Mouse (Mus musculus) embryo, embryonic 9.5 days (tissue): ENCODE data around the gene Arl2bp.

ENCODE experiments used
- DNase-seq: peaks from one replicate; pipeline ENCODE4 v3.0.0-alpha.2; 2017; ENCODE audit errors: extremely low spot score

Arl2bp gene

GRCm38 (mm10) chr8:94695341-94695993 is 29.1 kb downstream of the Arl2bp start:
- DNase-seq = peak; percentile 33

GRCm38 (mm10) chr8:94695994-94696384 is 29.6 kb downstream of the Arl2bp start, which contains the start of gene Pllp:
TSS of gene Pllp (minus strand) at chr8:94696278.
- DNase-seq = peak; percentile 61

- no peak for DNase-seq
These were observed 30.2 kb downstream of the Arl2bp start for GRCm38 (mm10) chr8:94696566-94696965.

- no peak for DNase-seq
These were observed 31.6 kb downstream of the Arl2bp start for GRCm38 (mm10) chr8:94697956-94698355.

GRCm38 (mm10) chr8:94699366-94699765 is 33.0 kb downstream of the Arl2bp start:
- no peak for DNase-seq

DNA sequence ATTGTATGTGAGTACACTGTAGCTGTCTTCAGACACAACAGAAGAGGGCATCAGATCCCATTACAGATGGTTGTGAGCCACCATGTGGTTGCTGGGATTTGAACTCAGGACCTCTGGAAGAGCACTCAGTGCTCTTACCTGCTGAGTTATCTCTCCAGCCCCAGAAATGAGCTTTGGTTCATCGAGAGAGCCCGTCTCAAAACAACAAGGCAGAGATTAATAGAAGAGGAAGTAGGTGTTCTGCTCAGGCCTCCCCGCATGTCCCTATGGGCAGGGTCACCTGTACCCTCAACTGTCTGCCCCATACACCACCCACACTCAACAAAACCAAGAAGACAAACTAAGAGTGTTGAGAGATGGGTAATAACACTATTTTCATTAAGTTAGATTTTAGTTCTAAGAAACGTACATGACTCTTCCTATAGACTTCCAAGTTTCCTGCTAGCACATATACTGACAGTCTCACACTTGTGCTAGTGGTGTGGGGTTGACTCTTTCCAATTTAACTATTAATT is 34.1 kb downstream of the Arl2bp start:
- no peak for DNase-seq

- DNase-seq = no peak
These were observed 35.8 kb downstream of the Arl2bp start for GRCm38 (mm10) chr8:94702156-94702555.

- peak; percentile 92 for DNase-seq
These were observed 36.7 kb downstream of the Arl2bp start for GRCm38 (mm10) chr8:94702844-94703813.

- peak; percentile 100 for DNase-seq
These were observed 37.7 kb downstream of the Arl2bp start for GRCm38 (mm10) chr8:94703972-94704668.

GRCm38 (mm10) chr8:94704669-94704984 is 38.2 kb downstream of the Arl2bp start:
- no peak for DNase-seq

- no peak for DNase-seq
These were observed 39.3 kb downstream of the Arl2bp start for GRCm38 (mm10) chr8:94705581-94706245.

DNA sequence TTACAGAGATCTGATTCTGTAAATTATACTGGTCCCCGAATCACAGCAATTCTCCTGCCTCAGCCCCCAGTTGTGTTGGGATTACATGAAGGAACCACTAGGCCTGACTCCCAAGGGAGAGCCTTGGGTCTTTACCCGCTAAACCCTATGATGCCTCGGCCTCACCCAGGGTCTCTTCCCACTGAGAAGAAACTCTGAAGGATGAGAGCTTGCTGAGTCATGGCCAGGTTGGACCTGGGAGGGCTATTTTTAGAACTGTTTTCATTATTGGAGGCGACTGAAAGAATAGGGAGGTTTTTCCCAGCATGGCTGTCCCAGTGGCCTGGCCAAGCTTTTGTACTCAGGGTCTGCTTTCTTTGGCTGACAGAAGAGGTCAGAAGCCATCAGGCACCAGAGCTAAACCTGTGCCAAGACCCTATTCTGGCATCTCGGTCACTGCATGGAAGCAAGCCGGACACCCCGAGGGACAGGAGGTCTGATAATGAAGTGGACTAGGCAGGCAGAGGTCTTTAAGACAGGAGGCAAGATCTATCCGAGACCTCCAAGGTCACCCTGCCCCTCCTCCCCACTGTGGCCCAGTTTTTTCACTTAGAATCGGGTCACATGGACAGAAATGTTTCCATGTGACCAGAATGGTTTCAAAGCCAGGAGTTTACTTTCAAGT is 40.5 kb downstream of the Arl2bp start:
- no peak for DNase-seq

DNA sequence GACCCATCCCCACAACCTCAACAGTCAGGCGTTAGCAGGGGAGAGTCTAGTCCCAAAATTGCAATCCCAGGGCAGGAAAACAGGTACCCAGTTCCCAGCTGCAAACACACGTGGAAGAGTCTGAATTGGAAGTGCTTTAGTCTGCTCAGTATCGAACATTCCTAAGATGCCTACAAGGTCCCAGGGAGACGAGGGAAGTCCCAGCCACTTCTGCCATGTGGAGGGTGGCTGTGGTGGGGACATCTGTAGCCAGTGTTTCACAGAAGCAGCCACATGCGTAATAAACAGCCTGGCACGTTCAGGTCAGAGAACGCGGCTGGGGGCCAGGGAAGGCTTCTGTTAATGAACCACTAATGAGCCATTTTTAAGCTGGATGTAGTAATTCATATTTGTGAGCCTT is 43.9 kb downstream of the Arl2bp start:
- DNase-seq = no peak

DNA sequence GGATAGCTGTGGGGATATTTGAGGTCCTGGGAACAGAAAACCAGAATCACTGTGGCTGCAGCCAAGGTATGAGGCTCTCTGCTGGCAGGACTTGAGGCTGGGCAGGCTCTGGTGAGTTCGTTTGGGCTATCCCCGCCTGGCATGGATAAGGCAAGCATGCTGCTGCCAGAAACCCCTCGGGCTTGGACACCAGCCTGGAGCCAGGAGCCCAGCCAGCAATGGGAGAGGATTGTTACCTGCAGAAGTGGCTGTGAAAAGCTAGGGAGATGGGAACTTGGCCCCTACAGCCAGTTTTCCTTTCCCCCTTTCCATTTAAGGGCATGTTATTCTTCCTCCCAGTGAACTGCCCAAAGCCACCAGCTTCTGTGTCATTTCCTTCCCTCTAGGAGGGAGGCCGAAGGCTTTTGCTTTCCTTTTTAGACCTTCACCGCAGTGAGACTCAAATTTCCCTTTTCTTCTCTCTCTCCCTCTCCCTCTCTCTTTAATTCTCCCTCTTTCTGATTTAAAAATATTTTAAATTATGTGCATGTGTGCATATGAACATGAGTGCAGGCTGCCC is 44.8 kb downstream of the Arl2bp start:
- DNase-seq = no peak

DNA sequence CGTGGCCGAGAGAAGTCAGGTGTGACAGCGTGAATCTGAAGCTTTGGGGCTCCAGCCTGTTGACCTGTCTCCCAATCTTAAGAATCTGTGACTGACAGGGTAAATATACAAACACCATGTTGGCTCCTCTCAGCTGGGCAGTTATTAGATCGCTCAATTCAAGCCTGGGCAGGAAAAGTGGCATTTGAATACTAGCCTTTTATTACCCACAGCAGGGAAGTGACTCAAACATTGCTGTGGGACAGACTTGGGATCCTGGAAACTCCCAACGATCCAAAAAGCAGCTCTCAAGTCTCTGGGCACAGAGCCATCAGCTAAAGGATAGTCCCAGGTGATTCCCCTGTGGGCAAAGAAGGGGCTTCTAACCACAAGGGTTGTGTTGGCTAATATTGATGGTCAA is 48.2 kb downstream of the Arl2bp start:
- no peak for DNase-seq

- no peak for DNase-seq
These were observed 49.5 kb downstream of the Arl2bp start for GRCm38 (mm10) chr8:94715871-94716270.

DNA sequence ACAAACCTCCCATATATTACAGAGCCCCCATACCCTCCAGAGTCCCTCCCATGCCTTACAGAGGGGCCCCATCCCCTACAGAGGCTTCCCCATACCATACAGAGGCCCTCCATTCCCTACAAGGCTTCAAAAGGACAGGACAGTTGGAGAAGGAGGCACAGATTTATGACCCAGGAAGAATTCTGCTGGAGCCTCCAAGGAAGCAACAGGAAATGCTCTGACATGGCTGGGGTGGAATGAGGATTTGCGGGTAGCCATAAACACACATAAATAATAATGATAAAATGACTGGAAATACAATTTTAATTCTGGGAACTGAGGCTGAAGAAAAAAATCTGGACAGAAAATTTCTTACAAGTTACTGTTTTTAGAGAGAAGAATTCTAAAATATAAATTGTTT is 50.4 kb downstream of the Arl2bp start:
- DNase-seq = no peak
